Mouse (Mus musculus) heart, postnatal 0 days (tissue): Measurements from ENCODE around the gene Ccdc88a.

Experiments
- CTCF ChIP-seq: IDR thresholded peaks from 2 replicates; pipeline ENCODE4 v1.5.1; 2016; ENCODE audit warnings: antibody characterized with exemption, control low read depth, low read depth
- EP300 ChIP-seq: IDR thresholded peaks from 2 replicates; pipeline ENCODE4 v1.6.1; 2016; ENCODE audit warnings: antibody characterized with exemption, low read depth

DNA sequence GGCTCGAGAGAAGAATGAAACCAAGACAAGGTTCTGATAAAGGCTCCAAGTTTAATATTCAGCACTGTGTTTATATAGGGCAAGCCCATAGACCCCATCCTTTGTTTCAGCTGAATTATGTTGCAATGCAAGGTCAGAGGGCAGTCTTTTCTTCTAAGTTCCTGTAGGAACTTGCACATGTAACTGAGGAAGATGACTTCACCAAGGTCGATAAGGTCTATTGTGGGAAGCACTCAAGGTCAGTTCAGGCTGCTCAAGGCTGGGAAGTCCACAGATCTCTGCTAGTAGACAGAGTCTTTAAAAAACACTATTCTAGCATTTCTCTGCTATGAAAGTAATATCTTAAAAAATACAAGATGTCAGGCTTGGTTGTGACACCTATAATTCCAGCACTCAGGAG, 38.0 kb upstream of the Ccdc88a start:
- no peak for TF ChIP-seq CTCF
- TF ChIP-seq EP300: no peak
